Mouse (Mus musculus) ES-E14 (cell line): ENCODE measurements at regions not wholly inside any gene's neighbourhood (a gene's known extent, or its start where the extent isn't known, plus 50 kb on each side); places are given as distances from the start of the nearest gene placed in this dataset.

ENCODE experiments used
- DNase-seq: peaks from one replicate; pipeline ENCODE4 v3.0.0-alpha.2; 2013; ENCODE audit warnings: low read depth, low spot score
- H3K27ac ChIP-seq: 2 replicates; pipeline ENCODE4 v1.5.1; 2012; ENCODE audit warnings: low read depth, mild to moderate bottlenecking, low read length, moderate library complexity, mixed read lengths; ENCODE audit not compliant: poor library complexity, insufficient read depth, severe bottlenecking
- H3K36me3 ChIP-seq: 2 replicates; pipeline ENCODE4 v1.6.1; 2012; ENCODE audit warnings: mild to moderate bottlenecking, low read length, moderate library complexity, mixed read lengths; ENCODE audit not compliant: control insufficient read depth, poor library complexity, insufficient read depth, severe bottlenecking
- H3K4me1 ChIP-seq, 2 experiments: fragments of 150-350 bp in 1 of 2; sonication (generic) in 1 of 2; 2 replicates each; pipeline ENCODE4 v1.6.1; 2012; ENCODE audit warnings: low read length in 2 of 2, mild to moderate bottlenecking in 1 of 2, mixed read lengths in 1 of 2; ENCODE audit not compliant: control insufficient read depth in 2 of 2, insufficient read depth in 2 of 2, poor library complexity in 1 of 2
- H3K4me3 ChIP-seq, 2 experiments: fragments of 150-350 bp in 1 of 2; sonication (generic) in 1 of 2; 2 replicates each; pipeline ENCODE4 v1.5.1; 2012; ENCODE audit warnings: low read length in 2 of 2, low read depth in 1 of 2, mild to moderate bottlenecking in 1 of 2, mixed read lengths in 1 of 2; ENCODE audit not compliant: insufficient read depth in 1 of 2, poor library complexity in 1 of 2, severe bottlenecking in 1 of 2
- H3K9ac ChIP-seq: 2 replicates; pipeline ENCODE4 v1.6.1; 2012; ENCODE audit warnings: low read depth, mild to moderate bottlenecking, low read length, mixed read lengths; ENCODE audit not compliant: poor library complexity, insufficient read depth, severe bottlenecking
- H3K9me3 ChIP-seq: fragments of 150-350 bp; sonication (generic); 2 replicates; pipeline ENCODE4 v1.6.1; 2012; ENCODE audit warnings: low read depth, mild to moderate bottlenecking, low read length; ENCODE audit not compliant: control insufficient read depth, insufficient read depth
- CHD2 ChIP-seq: IDR thresholded peaks from 2 replicates; pipeline ENCODE4 v1.6.1; 2014; ENCODE audit warnings: mild to moderate bottlenecking, low read depth, low read length, inconsistent platforms
- HCFC1 ChIP-seq: IDR thresholded peaks from 2 replicates; pipeline ENCODE4 v1.6.1; 2012; ENCODE audit warnings: low read length, inconsistent platforms, borderline replicate concordance; ENCODE audit not compliant: insufficient read depth
- MAFK ChIP-seq: IDR thresholded peaks from 2 replicates; pipeline ENCODE4 v1.6.1; 2014; ENCODE audit warnings: mild to moderate bottlenecking, low read depth, low read length, inconsistent platforms; ENCODE audit not compliant: insufficient read depth
- ZC3H11A ChIP-seq: IDR thresholded peaks from 2 replicates; pipeline ENCODE4 v1.6.1; 2012; ENCODE audit warnings: low read depth, mild to moderate bottlenecking, inconsistent platforms, low read length, borderline replicate concordance
- ZNF384 ChIP-seq: IDR thresholded peaks from 2 replicates; pipeline ENCODE4 v1.6.1; 2012; ENCODE audit warnings: low read depth, low read length, inconsistent platforms
- in situ Hi-C, 2 experiments: fragments of 600-800 bp; cut with MboI; formaldehyde crosslinking; loops; one replicate each; pipeline ENCODE4 v1.15.1; 2025; ENCODE audit warnings: low sequenced_read_pairs in 2 of 2, inconsistent platforms in 1 of 2; ENCODE audit not compliant: unreplicated experiment in 2 of 2

GRCm38 (mm10) chr3:52559481-52559880, 291.3 kb downstream of the Foxo1 start:
- H3K4me3 ChIP-seq = no peak overlapping the region
- H3K4me1 ChIP-seq = peaks cover 4 to 11% of the 10 kb centered on the region in 2 experiments; a peak in 2 of 4 replicates
- DNase-seq = no peak
- no peak for TF ChIP-seq MAFK
- no peaks in the 10 kb centered on the region for H3K9me3 ChIP-seq
- H3K9ac ChIP-seq = no peak overlapping the region
- H3K36me3 ChIP-seq = no peaks in the 10 kb centered on the region
- H3K27ac ChIP-seq = no peak overlapping the region
- in situ Hi-C loops = no loop called here

GRCm38 (mm10) chr3:52558765-52559164, 290.6 kb downstream of the Foxo1 start:
- TF ChIP-seq ZC3H11A (no peak), HCFC1 (no peak), CHD2 (no peak), MAFK (no peak), ZNF384 (no peak)
- in situ Hi-C loops = no loop called here
- H3K4me1 ChIP-seq = peaks cover 4 to 11% of the 10 kb centered on the region in 2 experiments; a peak in 2 of 4 replicates
- H3K4me3 ChIP-seq = no peak overlapping the region
- no peak overlapping the region for H3K27ac ChIP-seq
- H3K36me3 ChIP-seq = no peaks in the 10 kb centered on the region
- DNase-seq = no peak
- no peak overlapping the region for H3K9ac ChIP-seq
- H3K9me3 ChIP-seq = no peaks in the 10 kb centered on the region

DNA sequence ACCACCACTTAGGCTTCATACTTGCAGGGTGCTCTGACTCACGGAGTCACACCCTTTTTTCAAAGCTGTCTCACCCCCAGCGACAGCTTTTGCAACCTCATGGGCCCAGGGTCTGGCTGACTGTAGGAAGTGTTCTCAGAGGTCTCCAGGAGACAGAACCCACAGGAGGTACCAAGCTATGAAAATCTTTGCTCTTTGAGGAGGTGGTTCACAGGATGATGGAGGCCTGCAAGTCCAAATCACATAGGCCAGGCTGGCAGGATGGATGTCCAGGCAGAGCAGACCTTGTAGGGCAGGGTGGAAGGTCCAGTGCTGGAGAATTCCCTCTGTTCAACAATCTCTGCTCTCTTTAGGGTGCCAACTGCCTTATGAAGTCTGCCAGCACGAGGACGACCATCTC, 289.2 kb downstream of the Foxo1 start:
- TF ChIP-seq ZC3H11A (no peak), CHD2 (no peak), HCFC1 (no peak), ZNF384 (no peak), MAFK (no peak)
- Histone ChIP-seq H3K4me1 (peaks cover 1 to 8% of the 10 kb centered on the region in 2 experiments; a peak in 1 of 4 replicates), H3K9ac (no peak overlapping the region), H3K36me3 (no peaks in the 10 kb centered on the region), H3K9me3 (no peaks in the 10 kb centered on the region), H3K27ac (no peak overlapping the region), H3K4me3 (no peak overlapping the region)
- DNase-seq = no peak
- in situ Hi-C loops = no loop called here

GRCm38 (mm10) chr3:52555038-52555437, 286.9 kb downstream of the Foxo1 start:
- Histone ChIP-seq H3K36me3 (no peaks in the 10 kb centered on the region), H3K9me3 (no peaks in the 10 kb centered on the region), H3K4me1 (0 out of 4 replicates have a peak, but pooled peaks cover 0 to 2% of the 10 kb centered on the region in 2 experiments), H3K27ac (no peak overlapping the region), H3K4me3 (no peak overlapping the region), H3K9ac (no peak overlapping the region)
- no peak for TF ChIP-seq ZC3H11A
- no peak for DNase-seq
- in situ Hi-C loops = no loop called here

DNA sequence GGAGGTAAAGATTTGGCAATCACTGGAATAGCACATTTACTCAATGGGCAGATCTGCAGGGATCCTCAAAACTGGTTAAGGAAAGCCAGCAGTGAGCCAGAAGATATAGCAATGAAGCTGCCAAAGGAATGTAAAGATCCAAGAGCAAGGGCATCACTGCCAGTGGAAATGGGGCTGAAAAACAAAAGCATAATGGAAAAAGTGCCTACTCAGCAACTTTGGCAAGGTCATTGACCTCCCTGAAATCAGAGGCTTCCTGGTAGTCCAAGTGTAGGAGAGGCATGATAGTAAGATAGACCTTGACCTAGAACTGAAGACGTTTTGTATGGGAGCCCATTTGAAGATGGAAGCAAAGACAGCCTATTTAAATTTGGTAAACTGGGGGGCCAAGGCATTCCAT, 286.4 kb downstream of the Foxo1 start:
- no peak for DNase-seq

More for the DNA sequence above, 286.4 kb downstream of the Foxo1 start:
- in situ Hi-C loops = no loop called here
- Histone ChIP-seq H3K4me1 (0 out of 4 replicates have a peak, but pooled peaks cover 0 to 2% of the 10 kb centered on the region in 2 experiments), H3K9me3 (no peaks in the 10 kb centered on the region), H3K27ac (no peak overlapping the region), H3K9ac (no peak overlapping the region), H3K36me3 (no peaks in the 10 kb centered on the region), H3K4me3 (no peak overlapping the region)
- TF ChIP-seq HCFC1 (no peak), MAFK (peak; percentile 93), ZNF384 (no peak), CHD2 (no peak), ZC3H11A (no peak)
